Mouse (Mus musculus) limb, embryonic 15.5 days (tissue): ENCODE measurements around the gene Bnc1. TPM values are rescaled to one million over a fixed set of nuclear protein-coding genes. Genes with fewer than 3 reads are reported as not detected.

ENCODE experiments used
- ATAC-seq: fragments of 200-750 bp; cut with Nextera tagmentation; 2 replicates; pipeline ENCODE4 v1.8.0; 2017; ENCODE audit warnings: low read depth, moderate TSS enrichment; ENCODE audit not compliant: insufficient number of reproducible peaks, low FRiP score, low TSS enrichment
- H3K27ac ChIP-seq: fragments of 300-500 bp; sonication (generic); 2 replicates; pipeline ENCODE4 v1.5.1; 2015; ENCODE audit warnings: moderate library complexity, mild to moderate bottlenecking, inconsistent platforms
- H3K27me3 ChIP-seq: fragments of 300-500 bp; sonication (generic); 2 replicates; pipeline ENCODE4 v1.6.1; 2015; ENCODE audit warnings: inconsistent platforms
- H3K36me3 ChIP-seq: fragments of 300-500 bp; sonication (generic); 2 replicates; pipeline ENCODE4 v1.6.1; 2015; ENCODE audit warnings: inconsistent platforms
- H3K4me1 ChIP-seq: fragments of 300-500 bp; sonication (generic); 2 replicates; pipeline ENCODE4 v1.6.1; 2015; ENCODE audit warnings: inconsistent platforms
- H3K4me2 ChIP-seq: fragments of 300-500 bp; sonication (generic); 2 replicates; pipeline ENCODE4 v1.6.1; 2015; ENCODE audit warnings: mild to moderate bottlenecking, inconsistent platforms
- H3K4me3 ChIP-seq: fragments of 300-500 bp; sonication (generic); 2 replicates; pipeline ENCODE4 v1.5.1; 2015; ENCODE audit warnings: mild to moderate bottlenecking, inconsistent platforms
- H3K9ac ChIP-seq: fragments of 300-500 bp; sonication (generic); 2 replicates; pipeline ENCODE4 v1.6.1; 2015; ENCODE audit warnings: inconsistent platforms
- H3K9me3 ChIP-seq: fragments of 300-500 bp; sonication (generic); 2 replicates; pipeline ENCODE4 v1.6.1; 2016; ENCODE audit warnings: inconsistent platforms
- WGBS: fragments of 180-500 bp; shearing (Covaris S2); methylation state at CpG from one replicate; pipeline ENCODE4 v1.1.7; 2015; 5-methylcytosine and 5-hydroxymethylcytosine counted together
- polyA plus RNA-seq: library from polyadenylated mRNA; unstranded; fragments of >200 nt; fragmentation: Nextera tagmentation; extraction: Ambion mirVana; gene quantifications from 2 replicates; pipeline ENCODE4 v1.2.1, GENCODE M21; 2015

Bnc1 gene
- polyA plus RNA-seq, 1 experiment from 2014 or later = 1.1 TPM

DNA sequence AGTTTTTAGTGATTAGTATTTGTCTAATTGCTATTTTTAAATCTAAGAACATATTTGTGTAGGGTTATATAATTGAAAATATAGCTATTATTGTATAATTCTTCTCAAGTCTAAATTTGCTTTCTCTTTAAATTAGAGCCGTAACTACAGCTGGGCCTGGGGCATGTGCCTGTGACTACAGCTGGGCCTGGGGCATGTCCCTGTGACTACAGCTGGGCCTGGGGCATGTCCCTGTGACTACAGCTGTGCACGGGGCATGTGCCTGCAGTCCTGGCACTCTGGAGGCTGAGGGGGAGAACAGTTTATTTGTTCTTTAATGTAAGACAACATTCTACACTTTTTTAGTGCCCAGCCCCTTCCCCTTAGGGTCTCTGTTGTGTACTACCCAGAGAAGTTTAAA, 12.1 kb upstream of the Bnc1 start:
- 27% methylated on average over 2 of the region's 2 CpGs for WGBS
- ATAC-seq = no peak
- H3K27ac ChIP-seq = no peak overlapping the region

DNA sequence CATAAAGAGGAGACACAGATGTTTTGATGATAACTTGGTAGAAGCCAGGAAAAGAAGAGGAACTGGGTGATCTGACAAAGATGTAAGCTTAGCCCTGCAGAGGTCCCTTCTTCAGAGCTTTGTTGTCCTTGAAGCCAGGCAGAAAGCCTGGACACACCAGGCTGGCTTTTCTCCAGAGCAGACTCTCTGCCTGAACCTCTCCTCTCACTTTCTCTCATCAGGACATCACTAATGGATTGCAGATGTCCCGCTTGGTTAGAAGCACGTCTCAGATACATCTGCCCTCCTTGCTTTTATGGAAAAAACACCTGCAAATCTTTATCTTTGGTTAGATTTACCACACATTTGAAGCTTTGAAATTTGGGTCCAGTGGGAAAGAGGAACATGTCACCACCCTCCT, 7.7 kb upstream of the Bnc1 start:
- Histone ChIP-seq H3K4me1 (peaks cover 12% of the 10 kb centered on the region), H3K9me3 (no peaks in the 10 kb centered on the region), H3K4me2 (no peak overlapping the region), H3K27ac (no peak overlapping the region), H3K27me3 (peaks cover 22% of the 10 kb centered on the region), H3K9ac (no peak overlapping the region), H3K36me3 (no peaks in the 10 kb centered on the region), H3K4me3 (no peak overlapping the region)
- ATAC-seq = no peak
- WGBS = 32% methylated on average over 2 of the region's 2 CpGs

More for the DNA sequence above, 12.1 kb upstream of the Bnc1 start:
- Histone ChIP-seq H3K4me1 (peaks cover 5% of the 10 kb centered on the region), H3K9me3 (no peaks in the 10 kb centered on the region), H3K9ac (no peak overlapping the region), H3K27me3 (no peaks in the 10 kb centered on the region), H3K36me3 (no peaks in the 10 kb centered on the region), H3K4me3 (no peak overlapping the region), H3K4me2 (no peak overlapping the region)

DNA sequence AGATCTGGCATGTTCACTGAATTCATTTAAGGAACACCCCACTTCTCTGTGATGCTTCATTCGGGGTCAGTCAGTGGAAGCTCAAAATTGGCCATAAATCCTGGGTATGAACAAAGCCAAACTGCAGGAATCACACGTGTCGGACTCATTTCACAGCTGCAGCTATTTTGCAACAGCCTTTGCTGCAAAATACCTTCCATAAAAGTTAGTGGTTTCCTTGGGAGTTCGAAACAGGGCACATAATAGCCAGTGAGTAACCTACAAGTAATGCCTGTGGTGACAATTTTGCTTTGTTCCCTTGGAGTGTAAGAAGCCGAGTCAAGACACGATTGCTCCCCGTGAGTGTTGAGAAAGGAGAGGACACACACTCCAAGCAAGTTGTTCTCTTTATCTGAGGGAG, 7.3 kb upstream of the Bnc1 start:
- Histone ChIP-seq H3K9me3 (no peaks in the 10 kb centered on the region), H3K36me3 (no peaks in the 10 kb centered on the region), H3K4me3 (no peak overlapping the region), H3K4me2 (no peak overlapping the region), H3K4me1 (peaks cover 12% of the 10 kb centered on the region), H3K27ac (no peak overlapping the region), H3K9ac (no peak overlapping the region), H3K27me3 (peaks cover 26% of the 10 kb centered on the region)
- WGBS = 10% methylated on average over 7 of the region's 7 CpGs
- no peak for ATAC-seq

DNA sequence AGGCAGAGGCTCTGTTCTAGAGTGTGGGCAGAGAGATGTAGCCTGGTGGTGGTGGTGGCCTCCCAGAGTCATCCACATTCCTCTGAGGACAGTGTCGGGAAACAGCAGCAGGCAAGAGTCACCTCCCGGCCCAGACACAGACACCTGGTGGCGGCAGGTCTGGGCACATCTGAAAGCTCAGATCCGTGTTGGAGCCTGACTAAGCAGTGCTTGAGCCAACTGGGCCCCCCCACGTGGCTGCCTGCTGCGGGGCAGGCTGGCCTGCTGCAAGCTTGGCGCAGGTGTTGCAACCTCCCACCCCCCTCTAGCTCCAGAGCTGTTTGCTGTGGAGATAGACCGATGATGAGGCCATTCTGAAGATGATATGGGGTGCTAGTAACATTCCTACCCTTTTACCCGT, 3.9 kb upstream of the Bnc1 start:
- H3K4me3 ChIP-seq = no peak overlapping the region
- 11% methylated on average over 9 of the region's 9 CpGs for WGBS
- peaks cover 58% of the 10 kb centered on the region for H3K27me3 ChIP-seq
- no peaks in the 10 kb centered on the region for H3K36me3 ChIP-seq
- H3K4me2 ChIP-seq = no peak overlapping the region
- H3K9me3 ChIP-seq = no peaks in the 10 kb centered on the region
- H3K4me1 ChIP-seq = peaks cover 30% of the 10 kb centered on the region
- H3K9ac ChIP-seq = no peak overlapping the region
- ATAC-seq = 0 out of 2 replicates have a peak, but pooled peaks have one; percentile 42
- no peak overlapping the region for H3K27ac ChIP-seq

DNA sequence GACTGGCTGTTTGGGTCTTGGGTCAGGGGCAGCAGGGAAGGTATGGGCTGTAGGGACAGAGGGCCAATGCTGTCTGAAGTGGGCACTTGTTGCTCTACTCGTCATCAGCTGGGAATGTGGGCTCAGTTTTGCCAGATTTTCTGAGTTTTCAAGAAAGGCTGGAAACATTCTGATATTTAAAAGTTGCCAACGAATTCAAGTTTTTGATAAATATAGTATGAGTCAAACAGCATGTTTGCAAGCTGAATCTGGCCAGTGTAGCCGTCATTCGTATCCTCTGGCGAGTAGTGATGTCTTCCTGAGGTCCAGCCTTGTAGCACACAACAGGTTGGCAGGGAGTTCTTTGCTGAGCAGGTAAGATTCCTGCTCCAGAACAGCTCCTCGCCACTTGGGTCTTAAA, 3.0 kb upstream of the Bnc1 start:
- Histone ChIP-seq H3K9ac (no peak overlapping the region), H3K27ac (no peak overlapping the region), H3K27me3 (peaks cover 60% of the 10 kb centered on the region), H3K9me3 (no peaks in the 10 kb centered on the region), H3K36me3 (no peaks in the 10 kb centered on the region), H3K4me1 (peaks cover 30% of the 10 kb centered on the region), H3K4me3 (no peak overlapping the region), H3K4me2 (no peak overlapping the region)
- ATAC-seq = no peak
- WGBS = 82% methylated on average over 6 of the region's 6 CpGs

DNA sequence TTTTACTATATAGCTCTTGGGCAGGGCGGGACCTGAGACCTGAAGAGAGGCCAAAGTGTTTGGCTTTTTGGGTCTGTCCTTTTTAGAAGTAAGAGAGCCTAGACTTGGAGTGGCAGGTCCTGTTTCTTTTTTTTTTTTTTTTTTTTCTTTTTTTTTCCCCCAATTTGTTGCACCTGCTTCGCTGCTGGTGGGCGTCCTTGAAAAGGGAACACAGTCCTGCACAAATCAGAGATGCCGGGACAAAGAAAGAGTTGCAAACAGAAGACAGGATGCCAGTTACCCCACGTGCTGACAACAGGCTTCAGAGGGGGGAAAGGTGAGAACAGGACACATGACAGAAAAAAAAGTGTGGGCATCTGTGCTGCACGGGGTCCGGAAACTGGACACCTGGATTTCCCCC, 1.0 kb upstream of the Bnc1 start:
- Histone ChIP-seq H3K4me2 (peak overlapping the region; percentile 97), H3K4me3 (no peak overlapping the region), H3K36me3 (no peaks in the 10 kb centered on the region)

DNA sequence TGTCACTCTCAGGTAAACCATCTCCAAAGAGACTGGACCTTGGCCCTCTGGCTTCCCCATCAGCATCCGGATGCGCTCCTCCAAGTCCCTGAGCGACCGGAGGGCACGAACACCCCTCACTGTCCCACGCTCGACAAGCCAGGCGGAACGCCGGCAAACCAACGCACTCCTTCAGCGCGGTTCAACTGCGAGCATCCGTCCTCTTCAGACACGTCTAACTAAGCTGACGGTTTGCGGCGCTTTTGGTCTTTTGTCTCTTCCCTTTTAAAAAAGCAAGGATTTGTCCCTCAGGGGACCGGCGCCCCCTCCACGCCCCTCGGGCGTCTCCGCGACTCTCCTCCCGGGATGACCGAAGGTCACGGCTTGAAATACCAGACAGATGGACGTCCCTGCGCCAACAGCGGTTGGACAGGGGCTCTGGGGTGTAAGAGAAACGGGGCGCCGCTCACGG, 456 bp downstream of the Bnc1 start:
- H3K36me3 ChIP-seq = no peaks in the 10 kb centered on the region
- peak overlapping the region; percentile 55 for H3K4me3 ChIP-seq
- H3K4me2 ChIP-seq = peak overlapping the region; percentile 97
- peak overlapping the region; percentile 5; the same call in 1 of the 2 replicates for H3K9ac ChIP-seq
- no peak for ATAC-seq
- H3K4me1 ChIP-seq = peaks cover 24% of the 10 kb centered on the region
- H3K27ac ChIP-seq = no peak overlapping the region
- under 1% methylated on average over 36 of the region's 36 CpGs for WGBS
- peaks cover 63% of the 10 kb centered on the region for H3K27me3 ChIP-seq
- no peaks in the 10 kb centered on the region for H3K9me3 ChIP-seq

More for the DNA sequence above, 1.0 kb upstream of the Bnc1 start:
- peaks cover 24% of the 10 kb centered on the region for H3K4me1 ChIP-seq
- no peak overlapping the region for H3K27ac ChIP-seq
- H3K27me3 ChIP-seq = peaks cover 64% of the 10 kb centered on the region
- ATAC-seq = no peak
- no peak overlapping the region for H3K9ac ChIP-seq
- H3K9me3 ChIP-seq = no peaks in the 10 kb centered on the region
- 34% methylated on average over 7 of the region's 7 CpGs for whole genome bisulfite sequencing

DNA sequence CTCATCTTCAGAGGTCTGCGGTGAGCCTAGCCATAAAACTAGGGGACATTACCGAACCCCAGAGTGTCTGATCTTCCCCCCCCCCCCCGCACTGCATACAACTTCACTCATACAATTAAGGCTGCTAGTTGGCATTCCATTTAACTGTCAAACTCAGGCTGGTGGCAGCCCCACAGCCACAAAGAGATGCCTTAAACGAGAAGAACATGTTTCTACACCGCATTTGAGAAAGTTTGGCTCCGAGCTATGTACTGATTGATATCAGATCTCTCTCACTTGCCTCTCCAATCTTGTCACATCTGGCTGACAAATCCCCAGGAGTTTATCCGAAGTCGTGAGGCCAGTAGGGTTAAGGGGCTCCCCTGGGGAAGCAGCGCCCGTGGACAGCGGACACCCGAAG, 976 bp downstream of the Bnc1 start:
- H3K9ac ChIP-seq = no peak overlapping the region

DNA sequence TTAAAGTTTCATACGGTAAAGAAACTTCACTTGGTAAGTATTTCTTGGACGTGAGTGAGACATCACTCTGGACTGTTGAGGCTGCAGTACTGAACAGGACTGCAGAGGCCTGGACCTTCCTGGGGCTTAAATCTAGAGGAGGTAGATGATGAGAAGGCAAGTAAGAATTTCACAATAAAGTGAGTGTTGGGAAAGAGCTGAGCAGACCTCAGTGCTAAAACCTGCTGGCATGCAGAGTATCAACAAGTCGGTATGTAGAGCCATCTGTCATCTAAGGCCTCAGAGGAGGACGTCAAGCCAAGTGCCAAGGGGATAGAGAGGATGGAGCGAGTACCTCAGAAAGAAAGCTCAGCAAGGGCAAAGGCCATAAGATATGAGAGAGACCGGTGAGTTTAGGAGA, 8.4 kb downstream of the Bnc1 start:
- 79% methylated on average over 6 of the region's 6 CpGs for WGBS
- H3K9ac ChIP-seq = no peak overlapping the region
- peaks cover 9% of the 10 kb centered on the region; the same call in 1 of the 2 replicates for H3K27me3 ChIP-seq
- H3K27ac ChIP-seq = no peak overlapping the region
- no peaks in the 10 kb centered on the region for H3K4me1 ChIP-seq
- H3K9me3 ChIP-seq = no peaks in the 10 kb centered on the region
- H3K4me3 ChIP-seq = no peak overlapping the region
- ATAC-seq = no peak
- H3K4me2 ChIP-seq = no peak overlapping the region
- H3K36me3 ChIP-seq = no peaks in the 10 kb centered on the region

More for the DNA sequence above, 976 bp downstream of the Bnc1 start:
- Histone ChIP-seq H3K4me2 (peak overlapping the region; percentile 97), H3K27me3 (peaks cover 66% of the 10 kb centered on the region), H3K4me1 (peaks cover 22% of the 10 kb centered on the region), H3K36me3 (no peaks in the 10 kb centered on the region), H3K4me3 (peak overlapping the region; percentile 55), H3K9me3 (no peaks in the 10 kb centered on the region), H3K27ac (no peak overlapping the region)
- no peak for ATAC-seq
- WGBS = under 1% methylated on average over 11 of the region's 12 CpGs

DNA sequence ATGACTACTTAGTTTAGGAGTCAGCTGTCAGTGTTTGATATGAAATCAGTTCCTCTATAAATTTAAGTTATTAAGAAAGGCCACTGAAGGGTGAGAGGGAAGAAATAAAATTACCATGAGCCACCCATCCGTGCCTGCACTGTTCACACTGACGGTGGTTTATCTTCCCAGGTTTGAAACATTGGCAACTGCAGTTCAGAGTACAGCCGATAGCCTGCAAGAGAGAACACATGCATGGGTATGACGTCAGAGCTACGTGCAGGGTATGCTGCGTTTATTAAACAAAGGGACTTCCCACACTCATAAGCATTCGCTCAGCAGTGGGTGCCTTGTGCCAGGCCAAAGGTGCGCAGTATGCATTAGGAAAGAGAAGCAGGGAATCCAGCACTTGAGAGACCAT, 13.8 kb downstream of the Bnc1 start:
- WGBS = 74% methylated on average over 8 of the region's 8 CpGs
- Histone ChIP-seq H3K4me3 (no peak overlapping the region), H3K9me3 (no peaks in the 10 kb centered on the region), H3K9ac (no peak overlapping the region), H3K36me3 (no peaks in the 10 kb centered on the region), H3K4me2 (no peak overlapping the region), H3K27me3 (no peaks in the 10 kb centered on the region), H3K27ac (no peak overlapping the region), H3K4me1 (no peaks in the 10 kb centered on the region)
- no peak for ATAC-seq

DNA sequence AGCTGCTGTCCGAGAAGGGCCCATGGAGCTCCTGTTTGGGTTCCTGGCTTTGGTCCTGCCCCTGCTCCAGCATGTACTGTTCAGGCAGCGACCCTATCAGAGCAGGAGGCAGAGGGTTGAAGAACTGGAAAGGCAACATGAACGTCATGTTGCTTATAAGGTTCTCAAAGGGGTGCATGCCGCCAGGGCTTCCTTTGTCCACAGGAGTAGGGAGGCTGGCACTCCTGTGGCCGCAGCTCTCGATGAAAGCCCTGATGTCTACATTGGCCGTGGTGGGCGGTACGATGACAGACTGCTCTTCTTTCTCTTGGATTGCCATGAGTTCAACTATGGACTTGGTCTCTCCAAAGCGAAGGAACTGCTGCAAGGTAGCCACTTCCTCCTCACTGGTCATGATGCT, 17.5 kb downstream of the Bnc1 start:
- H3K4me2 ChIP-seq = no peak overlapping the region
- H3K9me3 ChIP-seq = no peaks in the 10 kb centered on the region
- 92% methylated on average over 10 of the region's 10 CpGs for whole genome bisulfite sequencing
- H3K4me1 ChIP-seq = no peaks in the 10 kb centered on the region
- no peaks in the 10 kb centered on the region for H3K36me3 ChIP-seq
- no peak overlapping the region for H3K9ac ChIP-seq
- no peaks in the 10 kb centered on the region for H3K27me3 ChIP-seq
- no peak for ATAC-seq
- H3K27ac ChIP-seq = no peak overlapping the region
- H3K4me3 ChIP-seq = no peak overlapping the region

DNA sequence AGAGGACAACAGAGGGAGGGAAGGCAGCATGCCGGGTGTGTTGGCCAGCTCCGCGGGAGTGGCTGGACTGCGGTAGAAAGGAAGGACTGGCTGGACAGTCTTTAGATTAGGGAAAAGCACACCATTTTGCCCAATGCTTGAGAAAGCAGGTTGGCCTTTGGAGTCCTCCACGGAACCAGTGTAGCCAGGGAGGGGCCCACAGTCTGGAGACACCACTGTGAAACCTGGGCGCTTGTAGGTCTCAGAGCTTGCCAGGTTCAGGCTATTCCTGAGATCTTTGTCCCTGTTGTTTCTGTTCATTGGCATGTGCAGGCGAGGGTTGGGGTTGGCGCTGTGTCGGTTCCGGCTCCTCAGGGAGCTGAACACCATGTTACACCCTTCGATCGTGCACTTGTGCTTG, 18.2 kb downstream of the Bnc1 start:
- no peak overlapping the region for H3K27ac ChIP-seq
- ATAC-seq = no peak
- WGBS = 94% methylated on average over 12 of the region's 12 CpGs

DNA sequence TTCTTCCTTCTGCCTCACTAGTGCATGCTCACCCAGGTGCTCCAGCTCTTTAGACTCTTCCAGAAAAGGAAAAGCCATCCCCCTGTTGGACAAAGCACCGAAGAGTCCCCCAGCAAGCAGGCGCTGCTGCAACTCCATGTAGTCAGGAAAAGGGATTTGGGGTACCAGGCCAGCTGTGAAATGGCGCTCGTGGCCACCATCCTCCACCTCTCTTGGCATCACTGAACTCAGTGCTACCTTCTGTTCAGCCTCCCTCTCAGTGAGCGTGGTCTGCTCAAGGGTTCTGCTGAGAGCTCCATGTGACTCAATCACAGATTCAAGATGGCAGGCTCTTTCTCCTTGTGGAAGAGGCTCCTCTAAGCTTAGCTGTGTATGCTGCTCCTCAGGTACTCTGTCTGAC, 18.8 kb downstream of the Bnc1 start:
- Histone ChIP-seq H3K27ac (no peak overlapping the region), H3K4me1 (no peaks in the 10 kb centered on the region), H3K4me2 (no peak overlapping the region), H3K4me3 (no peak overlapping the region), H3K27me3 (no peaks in the 10 kb centered on the region), H3K36me3 (no peaks in the 10 kb centered on the region), H3K9ac (no peak overlapping the region), H3K9me3 (no peaks in the 10 kb centered on the region)
- 93% methylated on average over 5 of the region's 5 CpGs for WGBS
- ATAC-seq = no peak

More for the DNA sequence above, 18.2 kb downstream of the Bnc1 start:
- no peak overlapping the region for H3K4me2 ChIP-seq
- no peaks in the 10 kb centered on the region for H3K27me3 ChIP-seq
- H3K4me1 ChIP-seq = no peaks in the 10 kb centered on the region
- no peaks in the 10 kb centered on the region for H3K9me3 ChIP-seq
- H3K9ac ChIP-seq = no peak overlapping the region
- no peak overlapping the region for H3K4me3 ChIP-seq
- no peaks in the 10 kb centered on the region for H3K36me3 ChIP-seq
